Mouse (Mus musculus) heart, adult 11 months (tissue): ENCODE results near the gene Eif2b2.

Experiments
- DNase-seq: peaks from one replicate; pipeline ENCODE4 v3.0.0; 2022

Eif2b2 gene

GRCm38 (mm10) chr12:85219236-85219904 lies at the start of gene Eif2b2:
Eif2b2 (plus strand) TSS chr12:85219481.
- DNase-seq = peak; percentile 100

- DNase-seq = peak; percentile 94
Measured at GRCm38 (mm10) chr12:85169877-85170276, 49.4 kb upstream of the Eif2b2 start.

- peak; percentile 96 for DNase-seq
Measured at GRCm38 (mm10) chr12:85170284-85170947, 48.9 kb upstream of the Eif2b2 start.

- DNase-seq = peak; percentile 91
Measured at GRCm38 (mm10) chr12:85170948-85171307, 48.4 kb upstream of the Eif2b2 start.

- peak; percentile 91 for DNase-seq
Measured at GRCm38 (mm10) chr12:85174016-85174415, 45.3 kb upstream of the Eif2b2 start.

- peak; percentile 93 for DNase-seq
Measured at GRCm38 (mm10) chr12:85175087-85175675, 44.1 kb upstream of the Eif2b2 start.

- DNase-seq = peak; percentile 97
Measured at GRCm38 (mm10) chr12:85175926-85176845, 43.1 kb upstream of the Eif2b2 start.

GRCm38 (mm10) chr12:85176846-85177523 lies 42.3 kb upstream of the Eif2b2 start:
- DNase-seq = peak; percentile 97

- DNase-seq = no peak
Measured at GRCm38 (mm10) chr12:85177740-85178239, 41.5 kb upstream of the Eif2b2 start, which contains the start of gene Pgf. Pgf (minus strand) TSS chr12:85177790.

GRCm38 (mm10) chr12:85178294-85178693 lies 41.0 kb upstream of the Eif2b2 start:
- DNase-seq = peak; percentile 90

GRCm38 (mm10) chr12:85181475-85182344 lies 37.6 kb upstream of the Eif2b2 start:
- peak; percentile 91 for DNase-seq

GRCm38 (mm10) chr12:85182345-85182643 lies 37.0 kb upstream of the Eif2b2 start:
- no peak for DNase-seq

- DNase-seq = no peak
Measured at GRCm38 (mm10) chr12:85182898-85183297, 36.4 kb upstream of the Eif2b2 start.

- DNase-seq = no peak
Measured at GRCm38 (mm10) chr12:85184118-85184517, 35.2 kb upstream of the Eif2b2 start.

- peak; percentile 97 for DNase-seq
Measured at GRCm38 (mm10) chr12:85185810-85186209, 33.5 kb upstream of the Eif2b2 start.

- no peak for DNase-seq
Measured at GRCm38 (mm10) chr12:85186361-85186760, 32.9 kb upstream of the Eif2b2 start.

GRCm38 (mm10) chr12:85190290-85190689 lies 29.0 kb upstream of the Eif2b2 start:
- no peak for DNase-seq

GRCm38 (mm10) chr12:85192461-85193108 lies 26.7 kb upstream of the Eif2b2 start:
- peak; percentile 99 for DNase-seq

- peak; percentile 88 for DNase-seq
Measured at GRCm38 (mm10) chr12:85193146-85193545, 26.1 kb upstream of the Eif2b2 start.

- DNase-seq = peak; percentile 94
Measured at GRCm38 (mm10) chr12:85193923-85194622, 25.2 kb upstream of the Eif2b2 start.
